Mouse (Mus musculus): ENCODE results near the gene 1700013G24Rik.
"Not testable (repeated sequence)": the region's sequence is repeated elsewhere in the genome, so short reads cannot be mapped to it uniquely, and the experiment has no call there.

- TF ChIP-seq CTCF (IDR thresholded peaks at IDR 0.05; ENCODE audit: extremely low read depth, insufficient read length, insufficient replicate concordance, low read depth, low read length); POLR2A (IDR thresholded peaks at IDR 0.05; ENCODE audit: low read depth, low read length): not testable (repeated sequence)
Observed at GRCm38 (mm10) chr4:137412185-137412709, 40.8 kb upstream of the 1700013G24Rik start.
